Mouse (Mus musculus): ENCODE measurements around the gene Nav3. TPM values are rescaled to one million over a fixed set of nuclear protein-coding genes. Genes with fewer than 3 reads are reported as not detected.

Nav3 gene
- polyA plus RNA-seq, 1 experiment from 2014 or later = 2.4 TPM

GRCm38 (mm10) chr10:109779109-109779508 is 676.9 kb downstream of the Nav3 start:
- Histone ChIP-seq H3K4me3 (replicated peaks; ENCODE audit: low read length) (no peak overlapping the region), H3K27me3 (ENCODE audit: control insufficient read depth, insufficient read depth, low read length) (no peaks in the 10 kb centered on the region), H3K4me2 (ENCODE audit: low read depth, low read length) (no peak overlapping the region), H3K9ac (ENCODE audit: low read length) (no peak overlapping the region), H3K9me3 (replicated peaks; ENCODE audit: control insufficient read depth, low read length) (no peaks in the 10 kb centered on the region), H3K36me3 (ENCODE audit: control insufficient read depth, insufficient read depth, low read length) (no peaks in the 10 kb centered on the region), H3K27ac (ENCODE audit: low read length) (no peak overlapping the region), H3K4me1 (ENCODE audit: control insufficient read depth, insufficient read depth, low read length) (no peaks in the 10 kb centered on the region)
- 92% methylated on average over 4 of the region's 4 CpGs for WGBS
- ATAC-seq (ENCODE audit: insufficient read depth, low FRiP score) = no peak

GRCm38 (mm10) chr10:109769092-109769491 is 686.9 kb downstream of the Nav3 start:
- H3K9me3 ChIP-seq (replicated peaks; ENCODE audit: control insufficient read depth, low read length) = no peaks in the 10 kb centered on the region
- H3K27ac ChIP-seq (ENCODE audit: low read length) = no peak overlapping the region
- no peak overlapping the region for H3K9ac ChIP-seq (ENCODE audit: low read length)
- H3K4me3 ChIP-seq (replicated peaks; ENCODE audit: low read length) = no peak overlapping the region
- no peak for ATAC-seq (ENCODE audit: insufficient read depth, low FRiP score)
- no peak overlapping the region for H3K4me2 ChIP-seq (ENCODE audit: low read depth, low read length)
- no peaks in the 10 kb centered on the region for H3K27me3 ChIP-seq (ENCODE audit: control insufficient read depth, insufficient read depth, low read length)
- WGBS = 84% methylated on average over 8 of the region's 8 CpGs
- no peaks in the 10 kb centered on the region for H3K36me3 ChIP-seq (ENCODE audit: control insufficient read depth, insufficient read depth, low read length)
- H3K4me1 ChIP-seq (ENCODE audit: control insufficient read depth, insufficient read depth, low read length) = no peaks in the 10 kb centered on the region

- Histone ChIP-seq H3K36me3 (ENCODE audit: control insufficient read depth, insufficient read depth, low read length) (no peaks in the 10 kb centered on the region), H3K4me2 (ENCODE audit: low read depth, low read length) (no peak overlapping the region), H3K9me3 (replicated peaks; ENCODE audit: control insufficient read depth, low read length) (no peaks in the 10 kb centered on the region), H3K9ac (ENCODE audit: low read length) (no peak overlapping the region), H3K27me3 (ENCODE audit: control insufficient read depth, insufficient read depth, low read length) (no peaks in the 10 kb centered on the region), H3K27ac (ENCODE audit: low read length) (no peak overlapping the region), H3K4me1 (ENCODE audit: control insufficient read depth, insufficient read depth, low read length) (no peaks in the 10 kb centered on the region), H3K4me3 (replicated peaks; ENCODE audit: low read length) (no peak overlapping the region)
- WGBS = 7% methylated on average over 2 of the region's 2 CpGs
- no peak for ATAC-seq (ENCODE audit: insufficient read depth, low FRiP score)
Measured at GRCm38 (mm10) chr10:109765650-109766049, 690.4 kb downstream of the Nav3 start.

GRCm38 (mm10) chr10:109764412-109765101 is 691.4 kb downstream of the Nav3 start:
- 65% methylated on average over 18 of the region's 18 CpGs for WGBS
- H3K9me3 ChIP-seq (replicated peaks; ENCODE audit: control insufficient read depth, low read length) = no peaks in the 10 kb centered on the region
- H3K4me3 ChIP-seq (replicated peaks; ENCODE audit: low read length) = no peak overlapping the region
- H3K4me1 ChIP-seq (ENCODE audit: control insufficient read depth, insufficient read depth, low read length) = no peaks in the 10 kb centered on the region
- ATAC-seq (ENCODE audit: insufficient read depth, low FRiP score) = no peak
- no peaks in the 10 kb centered on the region for H3K27me3 ChIP-seq (ENCODE audit: control insufficient read depth, insufficient read depth, low read length)
- no peak overlapping the region for H3K27ac ChIP-seq (ENCODE audit: low read length)
- no peak overlapping the region for H3K4me2 ChIP-seq (ENCODE audit: low read depth, low read length)
- H3K36me3 ChIP-seq (ENCODE audit: control insufficient read depth, insufficient read depth, low read length) = no peaks in the 10 kb centered on the region
- H3K9ac ChIP-seq (ENCODE audit: low read length) = no peak overlapping the region

- no peaks in the 10 kb centered on the region for H3K27me3 ChIP-seq (ENCODE audit: control insufficient read depth, insufficient read depth, low read length)
- no peak overlapping the region for H3K27ac ChIP-seq (ENCODE audit: low read length)
- H3K4me3 ChIP-seq (replicated peaks; ENCODE audit: low read length) = no peak overlapping the region
- no peak for ATAC-seq (ENCODE audit: insufficient read depth, low FRiP score)
- no peak overlapping the region for H3K4me2 ChIP-seq (ENCODE audit: low read depth, low read length)
- no peaks in the 10 kb centered on the region for H3K4me1 ChIP-seq (ENCODE audit: control insufficient read depth, insufficient read depth, low read length)
- H3K9ac ChIP-seq (ENCODE audit: low read length) = no peak overlapping the region
- WGBS = 70% methylated on average over 17 of the region's 17 CpGs
- H3K36me3 ChIP-seq (ENCODE audit: control insufficient read depth, insufficient read depth, low read length) = no peaks in the 10 kb centered on the region
- no peaks in the 10 kb centered on the region for H3K9me3 ChIP-seq (replicated peaks; ENCODE audit: control insufficient read depth, low read length)
Measured at GRCm38 (mm10) chr10:109758921-109759600, 696.9 kb downstream of the Nav3 start.

- Histone ChIP-seq H3K27me3 (ENCODE audit: control insufficient read depth, insufficient read depth, low read length) (no peaks in the 10 kb centered on the region), H3K36me3 (ENCODE audit: control insufficient read depth, insufficient read depth, low read length) (no peaks in the 10 kb centered on the region), H3K9me3 (replicated peaks; ENCODE audit: control insufficient read depth, low read length) (no peaks in the 10 kb centered on the region), H3K4me2 (ENCODE audit: low read depth, low read length) (no peak overlapping the region), H3K27ac (ENCODE audit: low read length) (no peak overlapping the region), H3K9ac (ENCODE audit: low read length) (no peak overlapping the region), H3K4me1 (ENCODE audit: control insufficient read depth, insufficient read depth, low read length) (no peaks in the 10 kb centered on the region), H3K4me3 (replicated peaks; ENCODE audit: low read length) (no peak overlapping the region)
- ATAC-seq (ENCODE audit: insufficient read depth, low FRiP score) = no peak
- 37% methylated on average over 3 of the region's 3 CpGs for WGBS
Measured at GRCm38 (mm10) chr10:109746901-109747300, 709.1 kb downstream of the Nav3 start.

GRCm38 (mm10) chr10:109741664-109742063 is 714.3 kb downstream of the Nav3 start:
- ATAC-seq (ENCODE audit: insufficient read depth, low FRiP score) = no peak
- no peak overlapping the region for H3K4me2 ChIP-seq (ENCODE audit: low read depth, low read length)
- no peaks in the 10 kb centered on the region for H3K4me1 ChIP-seq (ENCODE audit: control insufficient read depth, insufficient read depth, low read length)
- no peaks in the 10 kb centered on the region for H3K27me3 ChIP-seq (ENCODE audit: control insufficient read depth, insufficient read depth, low read length)
- 77% methylated on average over 2 of the region's 2 CpGs for WGBS
- H3K36me3 ChIP-seq (ENCODE audit: control insufficient read depth, insufficient read depth, low read length) = no peaks in the 10 kb centered on the region
- no peak overlapping the region for H3K9ac ChIP-seq (ENCODE audit: low read length)
- H3K27ac ChIP-seq (ENCODE audit: low read length) = no peak overlapping the region
- no peaks in the 10 kb centered on the region for H3K9me3 ChIP-seq (replicated peaks; ENCODE audit: control insufficient read depth, low read length)
- no peak overlapping the region for H3K4me3 ChIP-seq (replicated peaks; ENCODE audit: low read length)

GRCm38 (mm10) chr10:109740326-109740725 is 715.7 kb downstream of the Nav3 start:
- ATAC-seq (ENCODE audit: insufficient read depth, low FRiP score) = no peak
- Histone ChIP-seq H3K27ac (ENCODE audit: low read length) (no peak overlapping the region), H3K4me1 (ENCODE audit: control insufficient read depth, insufficient read depth, low read length) (no peaks in the 10 kb centered on the region), H3K4me2 (ENCODE audit: low read depth, low read length) (no peak overlapping the region), H3K9ac (ENCODE audit: low read length) (no peak overlapping the region), H3K4me3 (replicated peaks; ENCODE audit: low read length) (no peak overlapping the region), H3K27me3 (ENCODE audit: control insufficient read depth, insufficient read depth, low read length) (no peaks in the 10 kb centered on the region), H3K36me3 (ENCODE audit: control insufficient read depth, insufficient read depth, low read length) (no peaks in the 10 kb centered on the region), H3K9me3 (replicated peaks; ENCODE audit: control insufficient read depth, low read length) (no peaks in the 10 kb centered on the region)
- WGBS = 68% methylated on average over 3 of the region's 3 CpGs

- no peak for ATAC-seq (ENCODE audit: insufficient read depth, low FRiP score)
- Histone ChIP-seq H3K4me2 (ENCODE audit: low read depth, low read length) (no peak overlapping the region), H3K4me3 (replicated peaks; ENCODE audit: low read length) (no peak overlapping the region), H3K4me1 (ENCODE audit: control insufficient read depth, insufficient read depth, low read length) (no peaks in the 10 kb centered on the region), H3K9ac (ENCODE audit: low read length) (no peak overlapping the region), H3K27me3 (ENCODE audit: control insufficient read depth, insufficient read depth, low read length) (no peaks in the 10 kb centered on the region), H3K27ac (ENCODE audit: low read length) (no peak overlapping the region), H3K9me3 (replicated peaks; ENCODE audit: control insufficient read depth, low read length) (no peaks in the 10 kb centered on the region), H3K36me3 (ENCODE audit: control insufficient read depth, insufficient read depth, low read length) (no peaks in the 10 kb centered on the region)
- WGBS = 55% methylated on average over 5 of the region's 5 CpGs
Measured at GRCm38 (mm10) chr10:109723646-109724045, 732.4 kb downstream of the Nav3 start.
